Mouse (Mus musculus) cerebellum, adult 18-20 months (tissue): ENCODE results near the gene Pdgfc.
"Not testable (repeated sequence)": the region's sequence is repeated elsewhere in the genome, so short reads cannot be mapped to it uniquely, and the experiment has no call there.

ENCODE experiments used
- DNase-seq, 2 experiments: peaks; one replicate each; pipeline ENCODE4 v3.0.0; 2021

Gene Pdgfc

DNA sequence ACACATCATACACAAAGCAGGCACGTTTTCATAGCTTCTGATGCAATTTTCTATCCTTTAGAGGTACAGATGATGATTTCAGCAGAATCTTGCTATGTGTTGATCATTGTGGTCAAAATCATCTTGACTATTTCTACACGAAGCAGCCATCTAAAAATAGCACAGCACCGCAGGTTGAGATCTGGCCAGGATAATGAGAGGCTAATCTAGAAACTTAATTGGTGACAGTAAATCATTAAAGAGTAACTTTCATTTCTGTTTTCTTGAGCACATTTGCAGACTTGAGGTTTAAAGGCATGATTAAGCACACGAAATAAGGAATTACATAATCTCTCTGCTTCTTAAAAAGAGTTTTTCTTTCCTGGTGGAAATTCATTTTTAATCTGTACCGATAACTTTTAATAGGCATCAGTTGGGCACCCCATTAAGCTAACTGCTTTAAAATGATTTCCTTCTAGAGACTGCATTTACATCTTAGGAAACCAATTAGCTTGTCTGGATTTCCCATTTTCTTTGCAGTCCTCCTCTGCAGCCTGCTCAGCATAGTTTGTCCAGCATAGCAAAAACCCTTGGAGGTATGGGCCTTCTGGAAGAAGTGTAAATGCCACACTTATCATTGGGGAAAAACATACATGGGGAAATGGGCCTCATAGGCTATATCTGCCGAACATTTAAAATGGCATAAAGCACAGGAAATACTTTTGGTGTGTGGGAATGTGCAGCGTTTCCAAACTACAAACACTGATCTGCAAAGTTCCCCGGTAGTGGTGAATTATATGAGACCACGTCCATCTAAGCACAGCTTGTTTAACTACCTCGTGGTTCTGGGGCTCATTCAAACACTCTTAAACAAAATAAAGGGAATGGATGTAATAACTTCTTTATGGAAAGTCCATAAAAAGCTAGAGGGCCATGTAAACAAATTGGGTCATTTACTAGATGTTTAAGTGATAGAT, 10.7 kb downstream of the Pdgfc start:
- DNase-seq, result no peak

DNA sequence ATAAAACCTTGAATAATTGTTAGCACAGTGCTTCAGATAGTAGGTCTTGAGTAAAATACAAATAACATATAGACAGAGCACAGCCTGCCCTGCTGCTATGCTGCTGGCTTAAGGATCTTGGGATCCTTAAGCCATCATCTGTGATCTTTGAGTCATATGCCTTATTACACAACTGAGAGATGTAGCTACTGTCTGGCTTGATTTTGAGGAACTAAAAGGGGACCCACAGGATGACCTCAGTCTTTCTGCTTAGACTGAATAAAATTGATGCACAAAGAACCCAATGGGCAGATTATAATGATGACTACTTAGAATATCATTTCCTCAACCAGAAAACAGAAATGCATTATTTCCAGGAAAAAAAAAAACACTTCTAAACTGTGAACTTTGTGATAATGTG, 15.3 kb downstream of the Pdgfc start:
- DNase-seq, result no peak

DNA sequence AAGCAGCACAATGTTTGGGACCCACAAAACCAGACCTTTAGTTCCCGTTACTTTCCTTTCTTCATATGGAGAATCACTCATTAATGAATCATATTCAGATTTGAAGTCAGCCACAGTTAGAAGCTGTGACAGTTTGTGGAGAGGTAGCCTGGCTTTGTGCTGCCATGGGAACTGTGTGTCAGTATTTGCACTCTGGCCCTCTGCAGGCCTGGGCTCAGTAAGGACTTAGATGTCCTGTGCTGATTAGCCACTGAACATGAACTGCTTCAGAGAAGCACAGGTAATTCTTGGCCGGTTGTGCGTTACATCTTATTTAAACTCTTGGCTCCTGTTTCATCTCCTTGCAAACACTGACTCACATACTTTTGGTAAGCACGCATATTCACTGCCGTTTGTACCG, 16.2 kb downstream of the Pdgfc start:
- DNase-seq, result no peak

DNA sequence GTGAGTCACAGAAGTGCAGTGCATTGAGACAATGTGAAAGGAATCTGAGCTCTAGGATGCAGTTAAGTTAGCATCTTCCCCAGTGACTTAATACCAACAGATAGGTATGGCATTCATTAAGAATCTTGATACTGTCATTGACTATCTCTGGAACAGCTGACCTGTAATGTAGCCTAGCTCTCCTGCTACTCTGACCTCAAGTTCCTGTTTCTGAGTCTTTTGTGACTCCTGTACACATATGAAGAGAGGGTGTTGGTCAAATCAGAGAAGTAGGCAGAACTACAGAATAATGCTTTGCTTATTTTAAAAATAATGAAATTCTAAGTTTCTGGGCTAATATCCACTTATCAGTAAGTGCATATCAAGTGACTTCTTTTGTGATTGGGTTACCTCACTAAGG, 17.9 kb downstream of the Pdgfc start:
- DNase-seq, result no peak

DNA sequence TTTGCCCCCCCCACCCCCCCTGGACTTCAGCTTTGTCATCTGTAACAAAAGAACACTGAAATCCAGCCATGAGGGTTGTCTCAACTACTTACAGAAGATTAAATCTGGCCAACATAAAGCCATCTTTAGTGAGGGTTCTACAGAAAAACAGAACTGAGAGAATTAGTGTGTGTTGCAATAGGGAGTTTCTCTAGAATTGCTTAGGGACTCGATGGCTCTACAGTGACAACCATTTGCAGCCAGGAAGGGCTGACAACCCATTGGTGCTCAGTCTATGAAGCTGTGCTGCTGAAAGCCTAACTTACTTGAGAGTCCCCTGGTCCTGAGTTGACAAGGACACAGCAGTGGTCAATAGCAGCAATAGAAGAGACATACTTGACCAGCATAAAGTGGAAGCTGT, 21.5 kb downstream of the Pdgfc start:
- DNase-seq, result no peak

DNA sequence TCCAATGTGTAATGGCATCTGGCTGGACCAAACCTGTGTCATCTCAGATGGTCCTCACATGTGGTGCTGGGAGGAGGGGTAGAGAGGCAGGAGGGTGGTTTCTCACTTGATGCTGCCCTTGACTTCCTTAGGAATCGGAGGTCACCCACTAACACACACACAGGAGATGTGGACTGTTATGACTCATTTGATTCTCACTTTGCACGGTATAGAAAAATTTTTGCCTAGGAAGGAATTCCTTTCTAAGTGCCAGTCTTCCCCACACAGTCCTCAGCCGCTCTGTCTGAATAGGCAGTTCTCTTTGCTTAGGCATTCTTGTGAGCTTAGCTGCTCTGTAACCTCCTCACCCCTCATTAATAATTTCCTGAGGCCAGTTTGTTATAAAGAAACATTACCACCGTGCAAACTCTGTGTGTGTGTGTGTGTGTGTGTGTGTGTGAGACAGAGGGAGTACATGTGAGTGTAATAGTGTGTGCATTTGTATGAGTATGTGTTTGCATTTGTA, 22.4 kb downstream of the Pdgfc start:
- DNase-seq, result no peak

DNA sequence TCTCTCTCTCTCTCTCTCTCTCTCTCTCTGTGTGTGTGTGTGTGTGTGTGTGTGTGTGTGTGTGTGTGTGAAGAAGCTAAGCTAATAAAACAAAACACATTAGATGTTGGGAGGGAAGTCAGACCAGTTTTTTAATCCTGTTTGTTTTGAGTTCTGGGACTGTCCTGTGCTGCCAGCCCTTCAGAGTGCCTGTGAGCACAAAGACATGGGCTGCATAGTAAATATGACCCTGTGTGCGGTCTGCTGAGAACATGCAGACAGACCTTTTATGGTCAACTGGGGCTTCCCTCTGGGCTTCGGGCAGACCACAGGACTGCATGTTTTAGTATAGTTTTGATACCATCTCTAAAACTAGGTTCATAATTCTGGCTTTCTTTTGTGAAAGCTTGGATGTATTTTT, 32.3 kb downstream of the Pdgfc start:
- no peak for DNase-seq

DNA sequence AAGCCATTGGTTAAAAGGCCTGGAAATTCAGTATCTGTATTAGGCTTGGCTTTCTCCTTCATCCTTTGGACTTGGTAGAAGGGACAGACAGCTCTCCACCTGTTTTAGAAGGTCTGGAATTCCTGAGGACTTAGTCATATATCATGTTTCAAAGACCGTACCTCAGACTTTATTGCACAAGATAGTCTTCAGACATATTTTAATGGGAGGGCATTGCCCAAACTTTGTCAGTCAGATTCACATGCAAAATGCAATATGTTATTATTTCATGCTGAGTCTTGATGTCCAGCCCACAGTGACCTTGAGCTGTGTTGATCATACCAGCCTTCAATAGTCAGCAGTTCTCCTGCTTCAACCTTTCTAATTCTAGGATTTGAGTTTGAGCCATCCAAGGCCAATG, 64.9 kb downstream of the Pdgfc start:
- DNase-seq, result no peak

DNA sequence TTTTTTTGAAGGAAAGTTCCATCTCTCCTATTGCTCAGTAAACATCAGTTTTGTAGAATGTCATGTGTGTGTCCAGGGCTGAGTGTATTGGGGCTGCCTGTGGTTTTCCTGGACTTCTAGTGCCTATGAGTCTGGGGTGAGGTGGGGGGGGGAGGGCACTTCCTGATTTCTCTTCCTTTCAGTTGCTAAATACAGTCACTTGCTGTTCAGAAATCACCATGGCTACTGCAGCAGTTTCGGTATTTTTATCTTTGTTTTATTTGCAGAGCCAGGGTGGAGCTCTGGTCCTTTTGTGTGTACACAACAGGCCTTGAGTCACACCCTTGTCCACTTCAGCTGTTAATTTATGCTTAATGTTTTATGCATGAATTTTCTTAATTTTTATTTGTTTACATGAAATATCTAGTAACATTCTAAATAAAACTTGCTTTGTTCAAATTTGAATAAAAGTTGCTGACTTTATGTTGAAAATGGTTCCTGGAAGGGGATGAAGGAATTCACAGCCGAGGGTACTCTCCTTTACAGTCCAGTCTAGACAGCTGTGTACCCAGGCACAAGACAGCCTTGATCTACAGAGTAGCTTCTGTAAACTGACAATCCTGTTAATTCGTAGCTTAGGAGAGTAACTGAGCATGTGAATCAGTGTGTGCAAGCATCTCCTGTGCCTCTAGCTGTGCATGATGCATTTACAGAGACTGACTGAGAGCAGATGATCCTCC, 66.1 kb downstream of the Pdgfc start:
- no peak for DNase-seq

DNA sequence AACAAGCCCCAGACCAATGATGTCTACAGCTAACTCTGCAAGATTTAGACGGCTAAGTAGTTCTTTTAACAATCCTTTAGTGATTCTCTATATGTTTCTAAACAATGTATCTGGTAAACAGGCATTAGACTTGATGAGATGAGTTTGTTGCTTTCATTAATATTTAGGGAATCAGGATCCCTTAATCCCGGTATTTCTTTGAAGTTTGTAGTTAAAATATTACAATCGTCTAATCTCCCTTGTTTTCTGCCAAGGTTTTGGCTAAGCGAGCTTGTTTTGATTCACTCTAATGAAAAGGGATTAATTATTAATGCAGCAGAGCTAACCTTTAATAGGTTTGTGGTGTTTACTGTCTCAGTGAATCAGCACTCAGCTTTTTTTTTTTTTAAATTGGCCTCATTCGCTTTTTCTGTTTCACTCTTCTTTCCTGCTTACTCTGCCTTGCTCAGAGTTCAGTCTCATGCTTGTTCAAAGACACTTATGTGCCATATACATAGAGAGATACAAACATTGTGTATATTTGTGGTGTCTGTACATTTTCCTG, 66.7 kb downstream of the Pdgfc start:
- no peak for DNase-seq

DNA sequence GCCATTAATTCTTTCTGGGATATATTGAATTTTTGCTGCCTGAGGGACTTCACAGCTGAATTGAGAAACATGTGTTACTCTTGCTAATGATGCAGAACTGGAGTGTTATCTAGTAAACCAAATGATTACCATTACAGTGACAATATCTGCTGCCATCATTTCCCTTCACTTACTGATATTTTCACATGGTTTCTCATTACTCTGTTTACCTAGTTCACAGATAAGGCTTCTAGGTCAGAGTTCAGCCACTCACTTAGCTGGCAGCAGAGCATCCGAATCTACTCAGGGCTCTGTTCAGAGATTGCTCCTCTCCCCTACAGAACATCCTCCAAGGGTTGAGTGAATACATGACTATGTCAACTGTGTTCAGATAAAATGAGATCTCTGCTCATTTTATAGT, 71.3 kb downstream of the Pdgfc start:
- DNase-seq, result no peak

DNA sequence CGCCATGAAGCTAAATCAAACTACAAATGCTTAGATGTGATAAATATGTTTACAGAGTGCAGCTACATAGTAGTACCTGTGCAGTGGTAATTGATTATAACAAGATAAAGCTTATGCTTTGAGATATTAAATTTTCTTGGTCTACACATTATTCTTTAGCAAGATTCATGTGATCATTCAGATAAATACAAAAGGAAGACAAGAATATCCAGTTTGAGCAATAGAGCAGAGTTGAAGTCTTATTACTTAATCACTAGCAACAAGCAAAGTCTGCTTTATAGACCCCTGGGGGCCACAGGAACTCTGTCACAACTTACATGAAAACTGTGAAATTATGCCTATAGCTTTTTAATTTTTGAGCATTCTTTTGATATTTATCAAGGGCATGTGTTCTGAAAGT, 74.8 kb downstream of the Pdgfc start:
- DNase-seq, result no peak

DNA sequence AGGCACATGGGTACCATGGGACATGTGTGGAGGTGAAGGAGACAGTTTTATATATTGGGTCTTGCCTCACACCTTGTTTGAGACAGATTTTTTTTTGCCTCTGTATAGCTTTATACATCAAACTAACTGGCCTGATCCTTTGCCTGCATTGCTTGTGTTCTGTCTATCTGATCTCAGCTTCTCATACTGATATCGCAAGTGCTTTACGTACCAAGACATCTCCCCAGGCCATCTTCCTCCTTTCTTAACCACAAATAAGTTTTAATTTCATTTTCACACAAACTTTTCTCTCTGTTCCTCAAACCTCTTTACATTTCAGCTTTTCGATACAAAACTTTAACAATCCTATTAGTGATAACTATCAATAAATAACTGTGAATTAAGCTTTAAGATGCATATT, 76.7 kb downstream of the Pdgfc start:
- no peak for DNase-seq

DNA sequence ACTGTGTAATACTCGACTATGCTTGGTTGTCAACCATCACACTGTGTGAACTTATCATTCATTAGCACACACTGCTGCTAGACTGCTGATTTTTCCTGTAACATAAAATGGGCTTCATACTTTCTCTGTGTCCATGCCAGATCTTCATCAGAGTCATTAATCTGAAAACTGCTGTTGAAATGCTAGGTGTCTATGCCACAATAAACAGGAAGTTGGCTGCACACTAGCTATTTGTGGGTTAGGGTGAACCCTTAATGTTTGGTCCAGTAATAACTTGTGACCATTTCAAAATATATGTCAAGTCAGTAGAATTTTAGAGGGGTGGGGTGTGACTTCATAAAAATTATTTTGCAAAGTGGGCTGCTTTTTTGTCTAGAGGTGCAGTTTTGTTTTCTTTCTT, 84.4 kb downstream of the Pdgfc start:
- no peak for DNase-seq

DNA sequence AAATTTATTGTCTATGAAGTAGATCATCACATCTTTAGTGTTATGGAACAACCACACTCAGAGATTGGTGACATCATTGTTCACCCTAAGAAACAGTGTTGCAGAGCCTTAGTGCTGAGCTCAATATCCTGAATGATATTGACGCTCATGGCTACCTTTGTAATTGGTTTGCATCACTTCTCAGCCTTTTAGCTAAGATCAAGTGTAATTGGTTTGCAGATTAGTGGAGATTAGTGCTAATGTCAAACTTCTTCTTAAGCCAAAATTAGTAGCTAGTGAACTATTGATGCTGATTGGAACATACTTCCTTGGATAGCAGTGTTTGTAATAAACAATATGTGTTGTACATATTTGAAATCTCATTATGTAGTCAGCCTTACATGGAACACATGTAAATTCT, 85.5 kb downstream of the Pdgfc start:
- no peak for DNase-seq

DNA sequence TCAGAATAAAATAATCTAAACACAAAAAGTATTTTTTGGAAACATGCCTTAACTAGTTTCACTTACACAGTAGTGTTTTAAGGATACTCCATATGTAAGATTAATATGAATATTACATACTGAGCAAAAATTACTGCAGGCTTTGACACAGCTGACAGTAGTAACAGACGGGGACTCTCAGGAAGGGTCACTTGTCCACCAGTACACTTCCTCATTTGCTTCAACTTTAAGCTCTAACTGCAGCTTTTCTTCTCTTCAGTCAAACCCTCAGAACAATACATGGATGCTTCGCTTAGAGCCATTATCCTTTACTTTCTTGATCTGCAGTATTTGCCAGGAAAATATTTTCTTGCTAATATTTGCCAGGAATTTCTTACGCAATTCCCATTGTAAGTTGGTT, 87.2 kb downstream of the Pdgfc start:
- no peak for DNase-seq

DNA sequence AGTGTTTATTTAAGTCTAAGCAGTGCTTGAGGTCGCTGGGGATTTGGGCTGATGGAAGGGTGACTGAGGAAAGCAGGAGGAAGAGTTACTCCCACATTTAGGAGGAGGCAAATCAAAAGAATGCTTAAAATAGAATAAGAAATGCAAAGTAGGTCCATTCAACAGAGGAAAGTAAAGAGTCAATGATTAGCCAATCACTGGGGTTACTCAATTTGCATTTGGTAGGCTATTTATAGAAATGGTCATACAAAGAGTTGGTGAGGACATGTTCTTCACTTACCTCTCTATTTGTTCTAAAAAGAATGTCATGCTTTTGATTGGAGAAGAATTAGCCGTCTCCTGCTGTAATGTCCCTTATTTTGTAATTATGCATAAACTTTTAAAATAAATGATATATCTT, 90.8 kb downstream of the Pdgfc start:
- no peak for DNase-seq

DNA sequence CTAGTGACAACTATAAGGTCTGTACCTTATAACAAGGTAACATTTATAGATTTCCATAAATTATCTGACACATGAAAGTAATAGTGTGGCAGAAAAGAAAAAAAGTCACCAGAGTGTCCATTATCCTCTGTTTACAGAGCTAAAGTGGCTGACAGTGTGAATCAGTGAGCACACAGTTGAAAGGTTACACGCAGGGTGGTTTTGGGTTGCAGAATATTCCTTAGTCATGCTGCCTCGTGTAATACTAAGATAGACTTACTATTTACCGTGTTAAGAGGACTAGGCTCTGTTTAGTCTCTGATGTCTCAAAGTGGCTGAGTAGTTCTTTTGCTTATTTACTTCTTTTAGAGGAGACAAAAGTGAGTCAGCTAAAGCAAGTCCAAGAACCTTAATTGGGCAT, 100.8 kb downstream of the Pdgfc start:
- no peak for DNase-seq

DNA sequence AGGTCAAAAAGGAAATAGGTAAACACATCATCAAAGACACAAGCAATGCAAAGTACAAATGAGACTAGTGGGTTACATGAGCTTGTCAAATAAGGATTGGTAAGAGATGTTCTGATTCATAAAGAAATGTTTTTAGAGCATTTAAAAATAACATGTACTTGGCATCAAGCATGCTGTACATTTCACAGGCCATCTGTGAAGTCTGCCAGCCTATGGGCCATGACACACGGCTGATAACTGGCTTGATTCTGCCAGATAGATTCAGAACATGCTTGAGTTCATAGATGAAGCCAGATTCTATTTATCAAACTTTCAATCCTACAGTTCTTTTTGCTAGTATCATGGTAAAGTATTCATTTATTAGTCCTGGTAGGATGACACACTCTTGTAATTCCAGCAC, 101.8 kb downstream of the Pdgfc start:
- not testable (repeated sequence) for DNase-seq

DNA sequence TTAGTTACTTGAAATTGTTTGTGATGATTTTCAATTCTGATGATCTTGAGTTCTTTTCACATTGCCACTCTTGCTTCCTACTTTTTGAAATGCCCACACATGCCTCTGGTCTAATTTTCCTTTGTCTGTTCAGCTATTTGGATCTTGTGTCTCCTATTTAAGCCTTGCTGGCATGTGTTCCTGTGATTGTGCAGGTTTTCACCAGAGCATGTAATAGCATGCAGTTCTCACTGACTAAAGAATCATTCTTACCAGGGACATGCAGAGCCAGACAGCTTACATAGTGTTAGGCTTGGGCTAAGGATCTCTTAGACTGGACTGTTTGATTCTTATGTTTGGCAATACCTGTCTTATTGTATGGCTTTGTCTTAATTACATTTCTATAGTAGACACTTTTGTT, 107.5 kb downstream of the Pdgfc start:
- no peak for DNase-seq

DNA sequence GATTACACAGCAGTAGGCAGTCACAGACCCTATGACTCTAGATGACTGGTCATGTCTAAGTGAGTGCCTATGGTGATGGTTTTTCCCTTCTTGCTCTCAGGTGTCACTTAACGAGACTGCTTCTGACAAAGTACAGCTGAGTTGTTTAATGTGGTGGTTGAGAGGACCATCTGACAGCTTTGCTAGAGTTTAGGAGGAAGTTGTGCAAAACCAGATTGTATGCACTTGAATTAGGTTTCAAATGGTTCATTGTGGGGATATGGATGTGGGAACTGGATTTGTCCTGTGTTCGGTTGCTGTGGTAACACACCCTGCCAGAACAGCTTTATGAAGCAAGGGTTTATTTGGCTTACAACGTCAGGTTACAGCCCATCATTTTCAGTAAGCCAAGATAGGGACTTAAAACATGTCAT, 112.9 kb downstream of the Pdgfc start:
- DNase-seq, result no peak

DNA sequence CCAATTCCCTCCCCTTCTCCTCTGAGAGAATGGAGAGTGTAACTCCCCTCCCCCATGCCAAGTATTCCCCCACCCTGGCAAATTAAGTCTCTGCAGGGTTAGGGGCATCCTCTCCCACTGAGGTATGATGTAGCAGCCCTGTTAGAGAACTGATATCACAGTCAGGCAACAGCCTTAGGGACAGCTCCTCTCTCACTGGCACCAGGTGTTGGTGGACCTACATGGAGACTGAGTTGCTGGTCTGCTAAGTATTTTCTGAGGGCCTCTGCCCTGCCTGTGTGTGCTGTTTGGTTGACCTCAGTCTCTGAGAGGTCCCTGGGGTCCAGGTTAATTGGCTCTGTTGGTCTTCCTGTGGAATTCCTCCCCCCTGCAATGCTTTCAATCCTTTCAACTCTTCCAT, 114.0 kb downstream of the Pdgfc start:
- no peak for DNase-seq

DNA sequence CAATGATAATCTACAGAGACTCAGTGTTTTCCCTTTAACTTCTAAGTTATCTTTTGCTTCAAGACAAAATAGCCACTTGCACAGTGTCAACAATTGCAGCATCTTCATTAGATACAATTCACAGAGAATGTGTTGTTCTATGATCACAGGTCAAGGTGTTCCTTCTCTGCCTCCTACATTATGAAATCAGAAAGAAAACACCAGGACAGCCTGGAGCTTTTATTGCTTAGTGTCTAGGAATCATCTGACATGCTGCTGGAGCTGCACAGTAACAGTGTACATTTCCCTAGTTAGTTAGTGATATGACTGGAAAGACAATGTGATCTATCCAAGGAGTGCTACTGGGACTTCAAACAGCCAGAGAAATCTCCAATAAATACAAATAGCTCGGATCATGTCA, 118.2 kb downstream of the Pdgfc start:
- no peak for DNase-seq
